Mouse (Mus musculus) thymus, postnatal 36 days (tissue): ENCODE results near the gene Cass4.

ENCODE experiments used
- DNase-seq, 2 experiments: peaks; one replicate each; pipeline ENCODE4 v3.0.0; 2022; ENCODE audit warnings: mixed read lengths in 2 of 2

Cass4 gene

GRCm38 (mm10) chr2:172393391-172394051, at the start of gene Cass4:
Gene Cass4 (plus strand): TSS chr2:172393794.
- peak; percentile 78 to 79 for DNase-seq

DNA sequence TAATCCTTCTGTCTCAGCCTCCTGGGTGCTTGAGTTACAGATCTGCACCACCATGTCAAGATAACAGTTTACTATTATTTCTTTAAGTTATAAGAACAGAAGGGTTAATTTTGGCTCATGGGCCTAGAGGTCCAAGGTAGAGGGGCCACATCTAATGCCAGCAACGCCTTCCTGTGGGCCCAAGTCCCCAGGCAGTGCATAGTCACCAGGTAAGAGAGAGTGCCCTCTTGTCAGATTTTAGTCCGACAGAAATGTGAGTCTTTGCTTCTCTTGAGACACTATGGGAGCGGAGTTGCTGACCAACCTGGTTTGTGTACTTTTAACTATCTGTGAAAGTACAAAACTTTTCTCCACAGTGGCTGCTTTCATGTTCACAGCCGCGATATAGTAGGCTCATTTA, 48.9 kb upstream of the Cass4 start:
- no peak for DNase-seq

GRCm38 (mm10) chr2:172345258-172345738, 48.3 kb upstream of the Cass4 start, which contains the start of gene Fam210b:
Gene Fam210b (plus strand): TSS chr2:172345565.
- DNase-seq, result peak; percentile 89 to 95

DNA sequence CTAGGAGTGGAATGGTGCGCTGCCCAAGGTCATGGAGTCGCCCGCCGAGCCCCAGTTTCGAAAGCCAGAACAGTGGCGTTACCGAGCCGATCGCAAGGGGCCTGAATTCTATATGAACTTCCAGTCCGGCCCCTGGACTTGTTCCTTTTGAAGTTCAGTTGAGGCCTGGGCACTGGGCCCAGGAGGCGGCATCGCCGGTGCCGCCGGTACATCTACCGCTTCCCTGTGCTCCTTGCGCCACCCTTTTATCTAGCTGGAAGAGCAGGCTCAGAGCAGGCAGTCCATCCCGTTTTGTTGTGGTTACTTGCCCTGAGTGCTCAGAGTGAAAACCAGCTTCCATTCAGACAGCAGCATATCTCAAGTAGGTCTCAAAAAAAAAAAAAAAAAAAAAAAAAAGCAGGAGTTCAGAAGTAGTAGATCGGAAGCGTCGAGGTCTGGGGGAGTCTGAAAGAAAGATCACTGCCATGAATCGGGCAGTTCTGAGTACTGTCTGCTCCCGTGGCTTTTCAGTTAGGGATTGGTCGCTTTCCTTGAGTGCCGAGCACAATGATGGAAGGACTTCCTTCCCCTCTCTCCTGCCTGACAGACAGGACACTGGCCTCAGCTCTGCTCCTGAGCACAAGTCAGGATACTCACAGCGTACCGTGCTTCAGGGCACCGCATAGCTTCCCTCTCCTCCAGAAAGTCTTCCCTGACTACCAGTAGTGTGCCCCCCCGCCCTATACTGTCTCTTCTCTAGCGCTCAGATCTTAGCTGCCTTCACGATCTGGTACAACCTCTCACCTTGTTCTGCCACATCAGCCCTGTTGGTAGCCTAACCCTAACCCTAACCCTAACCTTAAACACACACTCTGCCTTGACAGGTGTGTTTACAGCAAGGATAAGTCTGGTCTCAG, 47.3 kb upstream of the Cass4 start:
- DNase-seq, result peak in 1 of 2 experiments; percentile 6

DNA sequence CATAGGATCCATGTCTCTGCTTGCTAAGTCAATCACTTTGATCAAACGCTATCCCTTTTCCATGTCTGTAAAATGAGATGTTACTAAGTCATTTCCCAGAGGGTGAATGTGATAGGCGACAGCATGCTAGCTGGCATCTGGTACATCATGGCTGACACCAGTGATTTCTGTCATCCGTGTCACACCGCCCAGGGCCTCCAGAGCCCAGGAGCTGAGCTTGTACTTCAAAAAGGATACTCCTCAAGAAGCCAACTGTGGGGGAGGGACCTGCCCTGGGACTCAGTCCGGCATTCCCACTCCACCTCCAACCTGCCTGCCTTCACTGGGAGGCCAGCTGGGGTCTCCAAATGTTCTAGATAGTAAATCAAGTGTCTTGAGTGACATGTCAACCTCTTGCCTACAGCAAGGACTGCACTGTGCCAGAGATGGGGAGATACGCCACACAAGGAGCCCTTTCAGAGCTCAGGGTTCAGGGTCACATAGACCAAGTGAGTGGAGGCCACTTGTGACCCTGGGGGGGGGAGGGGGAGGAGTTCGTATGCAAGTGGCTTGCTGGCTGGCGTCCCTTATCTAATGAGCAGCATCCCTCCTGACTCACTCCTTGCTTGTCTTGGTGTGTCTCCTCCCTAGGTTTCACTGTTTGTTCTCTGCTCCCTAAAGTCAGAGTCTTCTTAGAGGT, 46.5 kb upstream of the Cass4 start:
- DNase-seq, result peak in 1 of 2 experiments; percentile 10

- DNase-seq, result no peak
Measured at GRCm38 (mm10) chr2:172348297-172348950, 45.2 kb upstream of the Cass4 start.

GRCm38 (mm10) chr2:172349776-172350175, 43.8 kb upstream of the Cass4 start:
- no peak for DNase-seq

DNA sequence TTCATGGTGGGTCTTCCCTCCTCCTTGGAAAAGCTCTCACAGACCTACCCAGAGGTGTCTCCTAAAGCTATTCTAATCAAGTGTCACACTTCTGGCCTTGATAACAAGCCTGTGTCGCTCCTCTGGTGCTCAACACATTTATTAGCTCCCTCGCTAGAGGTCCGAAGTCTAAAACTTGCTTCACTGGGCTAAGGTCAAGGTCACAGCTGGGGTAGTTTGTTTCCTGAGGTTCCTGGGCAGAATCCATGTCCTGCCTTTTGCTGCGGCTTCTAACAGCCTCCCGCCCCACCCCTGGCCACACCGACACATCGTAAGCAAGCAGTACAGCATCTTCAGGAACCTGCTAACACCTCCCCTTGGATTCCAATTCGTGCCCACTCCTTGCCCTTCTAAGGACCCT, 42.8 kb upstream of the Cass4 start:
- no peak for DNase-seq

DNA sequence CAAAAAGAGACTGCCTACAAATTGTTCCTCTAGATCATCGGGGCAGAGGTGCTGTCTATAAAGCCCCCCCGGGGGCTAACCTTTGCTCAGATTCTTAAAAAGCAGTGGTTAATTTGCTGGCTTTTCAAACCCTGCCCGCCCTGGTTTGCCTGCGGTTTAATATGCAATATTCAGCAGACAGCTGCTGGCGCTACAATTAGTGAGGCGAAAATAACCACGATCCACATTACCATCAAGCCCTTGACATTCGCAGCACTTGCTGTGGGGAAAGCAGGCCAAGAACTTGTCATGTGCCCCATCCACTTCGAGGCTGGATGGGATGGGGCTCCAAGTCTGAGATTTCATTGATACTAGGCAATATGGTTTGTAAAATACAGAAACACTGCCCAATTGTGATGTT, 40.4 kb upstream of the Cass4 start:
- DNase-seq, result no peak

GRCm38 (mm10) chr2:172354761-172355160, 38.8 kb upstream of the Cass4 start:
- no peak for DNase-seq

GRCm38 (mm10) chr2:172355833-172356232, 37.8 kb upstream of the Cass4 start:
- no peak for DNase-seq

DNA sequence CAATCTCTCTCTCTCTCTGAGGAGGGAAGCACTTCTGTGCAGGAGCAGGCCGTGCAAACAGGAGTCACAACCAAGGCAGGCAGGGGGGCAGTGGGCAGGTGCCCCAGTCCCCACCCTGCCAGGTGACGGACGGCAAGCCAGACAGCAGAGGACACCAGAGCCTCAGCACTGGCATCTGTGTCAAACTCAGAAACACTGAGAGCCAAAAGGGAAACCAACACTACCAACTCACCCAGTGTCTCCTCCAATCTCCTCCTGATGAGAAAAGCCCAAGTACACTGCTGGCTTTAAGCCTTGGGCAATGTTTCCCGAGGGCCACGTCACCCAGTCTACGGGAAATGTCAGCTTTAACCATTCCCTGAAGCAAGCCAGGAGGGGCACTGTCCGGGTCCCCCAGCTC, 30.4 kb upstream of the Cass4 start:
- DNase-seq, result no peak

DNA sequence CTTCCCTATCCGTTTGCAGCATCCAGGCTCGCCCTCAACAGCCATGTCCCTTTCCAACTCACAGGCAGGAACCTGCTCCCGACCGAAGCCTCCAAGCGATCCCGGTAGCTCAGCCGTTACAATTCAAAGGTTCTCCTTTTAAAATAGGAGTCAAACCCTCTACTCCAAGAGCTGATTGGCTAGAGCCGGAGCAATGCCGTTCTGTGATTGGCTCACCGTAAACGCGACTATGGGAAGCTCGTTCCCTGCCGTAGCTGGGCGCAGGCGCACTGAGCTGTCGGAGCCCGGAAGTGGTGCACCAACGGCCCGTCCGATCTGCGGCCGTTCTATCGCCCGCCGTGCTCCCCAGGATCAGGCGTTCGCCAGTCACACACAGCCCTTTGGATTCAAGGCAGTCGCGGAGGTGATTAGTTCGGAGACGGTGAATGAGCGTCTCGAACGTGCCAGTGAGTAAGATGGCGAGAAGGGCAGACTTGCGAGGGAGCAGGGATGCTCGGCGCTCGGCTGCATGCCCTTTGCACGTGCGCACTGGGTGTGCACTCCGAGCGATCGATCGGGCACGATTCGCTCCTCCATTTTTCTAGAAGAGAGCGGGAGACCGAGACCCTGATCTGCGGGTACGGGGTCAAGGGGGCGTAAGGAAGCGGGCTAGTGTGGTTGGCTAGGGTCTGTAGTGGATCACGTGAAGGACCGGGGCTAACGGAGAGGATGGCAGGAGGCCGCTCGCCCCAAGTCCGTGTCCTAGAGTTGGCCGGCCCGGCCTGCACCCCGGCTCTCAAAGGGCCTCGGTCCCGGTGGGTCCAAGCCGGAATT, 23.0 kb upstream of the Cass4 start, which contains the start of the genes Aurka and Cstf1:
TSS of gene Aurka (minus strand) at position 125 of the 813 bp plus-strand sequence.
TSS of gene Cstf1 (plus strand) at position 271 of the 813 bp plus-strand sequence.
- peak; percentile 93 to 94 for DNase-seq

- no peak for DNase-seq
Measured at GRCm38 (mm10) chr2:172371258-172371657, 22.3 kb upstream of the Cass4 start.

DNA sequence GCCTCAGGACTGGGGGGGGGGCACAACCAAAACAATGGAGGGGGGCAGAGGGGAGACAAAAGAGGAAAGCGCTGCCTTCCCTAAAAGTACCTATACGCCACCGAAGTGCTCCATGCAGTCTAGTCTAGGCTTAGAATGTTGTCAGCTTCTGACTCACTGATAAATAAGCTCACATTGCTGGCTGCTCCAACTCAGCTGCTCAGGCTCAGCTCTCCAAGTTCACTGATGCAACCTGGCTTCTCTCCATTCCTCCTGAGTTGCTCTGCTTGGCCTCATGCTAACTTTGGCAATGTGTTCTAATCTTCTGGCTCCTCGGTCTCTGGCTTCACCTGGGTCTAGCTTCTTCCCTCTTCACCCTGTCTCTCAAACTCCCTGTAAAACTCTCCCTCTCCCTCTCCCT, 17.0 kb upstream of the Cass4 start:
- no peak for DNase-seq

DNA sequence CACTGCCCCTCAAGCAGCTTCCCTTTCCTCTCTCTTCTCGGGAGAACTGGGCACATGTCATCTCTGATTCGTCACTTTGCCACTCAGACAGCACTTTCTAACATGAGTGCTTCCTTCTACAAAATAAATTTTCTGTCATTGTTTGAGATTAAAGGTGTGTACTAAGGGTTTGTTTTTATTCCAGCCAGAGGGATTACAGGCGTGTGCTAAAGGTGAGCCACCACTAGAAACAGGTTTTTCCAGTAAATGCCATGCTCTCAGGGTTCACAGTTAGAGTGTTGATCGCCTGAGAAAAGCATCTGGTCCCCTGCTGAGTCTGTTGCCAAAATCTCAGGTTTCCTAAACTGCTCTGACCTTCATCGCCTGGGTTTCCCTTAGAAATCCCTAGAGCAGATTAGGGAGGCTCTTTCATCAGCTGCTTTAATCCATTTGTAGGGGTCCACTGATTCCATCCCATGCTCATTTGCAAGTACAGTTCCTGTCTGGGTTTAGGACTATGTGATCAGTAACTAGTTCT, 16.5 kb upstream of the Cass4 start:
- no peak for DNase-seq

DNA sequence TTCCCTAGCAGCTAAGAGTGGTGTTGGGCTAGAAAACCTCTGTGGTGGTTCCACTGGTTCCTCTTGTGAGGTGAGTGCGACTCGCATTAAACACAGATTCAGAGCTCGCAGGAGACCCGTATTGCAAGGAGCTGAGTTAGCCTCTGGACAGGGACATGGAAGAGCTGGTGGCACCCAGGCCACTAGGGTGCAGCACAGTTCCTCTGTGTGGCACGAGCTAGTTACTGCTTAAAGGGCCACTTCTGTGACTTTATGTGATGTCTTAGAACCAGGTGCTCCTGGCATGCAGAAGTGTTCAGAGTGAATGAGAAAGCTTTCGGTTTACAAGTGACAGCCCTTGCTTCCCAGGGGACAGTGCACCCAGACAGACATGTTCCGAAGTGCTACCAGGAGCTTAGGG, 15.3 kb upstream of the Cass4 start:
- DNase-seq, result peak; percentile 82 to 84

- peak in 1 of 2 experiments; percentile 31 for DNase-seq
Measured at GRCm38 (mm10) chr2:172380513-172380912, 13.1 kb upstream of the Cass4 start.

DNA sequence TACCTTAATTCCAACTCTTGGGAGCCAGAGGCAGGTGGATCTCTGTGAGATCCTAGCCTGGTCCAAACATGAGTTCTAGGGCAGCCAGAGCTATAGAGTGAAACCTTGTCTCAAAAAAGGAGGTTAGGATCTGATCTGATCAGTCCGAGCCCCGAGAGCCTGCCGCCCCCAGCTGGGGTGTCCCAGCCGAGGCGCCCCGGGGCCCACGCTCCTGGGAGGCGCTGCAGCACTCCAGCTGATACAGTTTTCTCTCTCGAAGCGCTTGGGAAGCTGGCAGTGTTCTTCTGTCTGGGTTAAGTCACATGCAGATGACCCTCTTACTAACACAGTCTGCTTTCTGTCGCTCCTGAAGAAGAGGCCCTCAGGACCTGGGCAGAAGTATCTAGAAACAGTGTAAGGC, 12.3 kb upstream of the Cass4 start:
- peak; percentile 58 to 70 for DNase-seq

GRCm38 (mm10) chr2:172381898-172382297, 11.7 kb upstream of the Cass4 start:
- DNase-seq, result peak; percentile 71 to 85

DNA sequence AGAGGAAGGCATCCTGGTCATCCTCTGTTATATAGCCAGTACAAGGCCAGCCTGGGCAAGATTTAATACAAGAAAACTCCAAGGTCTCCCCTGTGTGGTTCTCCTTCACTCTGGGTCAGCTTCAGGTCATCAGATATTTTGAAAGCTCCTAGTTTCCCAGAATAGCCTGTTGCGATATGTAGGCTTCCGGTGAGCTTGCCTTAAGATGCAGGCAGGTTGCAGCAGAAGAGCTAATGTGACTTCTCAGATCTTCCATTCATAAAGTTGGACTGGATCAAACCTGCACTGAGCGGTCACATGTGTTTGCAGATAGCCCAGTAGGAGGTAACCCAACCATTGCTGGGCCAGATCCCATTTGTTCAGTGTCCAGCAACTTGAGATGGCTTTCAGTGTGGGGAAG, 8.9 kb upstream of the Cass4 start:
- no peak for DNase-seq
